Mouse (Mus musculus): ENCODE measurements around the gene Ldlrad1.

DNA sequence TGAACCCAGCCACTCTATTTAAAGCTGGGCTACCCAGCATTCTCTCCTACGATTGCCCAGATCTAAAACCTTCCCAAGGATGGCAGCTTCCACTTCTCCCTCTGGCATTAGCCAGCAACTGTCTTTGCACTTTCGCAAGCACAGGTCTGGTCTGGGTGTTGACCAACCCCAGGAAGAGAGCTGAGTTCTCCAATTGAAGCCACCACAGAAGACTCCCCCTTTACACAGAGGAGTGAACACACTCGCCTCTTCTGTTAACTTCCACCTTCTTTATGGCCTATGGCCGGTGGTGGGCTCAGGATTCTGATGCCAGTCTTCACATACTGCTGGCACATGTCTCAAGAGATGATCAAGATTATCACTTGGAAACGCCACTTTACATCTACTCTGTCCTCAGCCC lies 41.2 kb upstream of the Ldlrad1 start:
- TF ChIP-seq CTCF (conservative IDR thresholded peaks at IDR 0.05; ENCODE audit: low read length) (no peak), NANOG (IDR thresholded peaks at IDR 0.05; ENCODE audit: borderline replicate concordance, low read length) (no peak)

Measured in E14TG2a.4 (cell line).